Mouse (Mus musculus) left cerebral cortex, adult 2 months (tissue): Measurements from ENCODE around the gene Tmem190. TPM values are rescaled to one million over a fixed set of nuclear protein-coding genes. Genes with fewer than 3 reads are reported as not detected.

Experiments used
- DNase-seq, 2 experiments: peaks; one replicate each; pipeline ENCODE4 v3.0.0; 2021 to 2022; ENCODE audit warnings: low spot score in 2 of 2, mixed read lengths in 1 of 2; ENCODE audit errors: extremely low spot score in 1 of 2
- H3K27ac ChIP-seq: fragments of 200-600 bp; 2 replicates; pipeline ENCODE4 v1.8.1; 2022
- H3K4me3 ChIP-seq: fragments of 200-600 bp; 2 replicates; pipeline ENCODE4 v1.8.1; 2022
- CTCF ChIP-seq: fragments of 200-600 bp; IDR thresholded peaks from 2 replicates; pipeline ENCODE4 v1.8.1; 2022; ENCODE audit warnings: antibody characterized with exemption, mild to moderate bottlenecking, moderate library complexity
- intact Hi-C: fragments of 180-260 bp; cut with DNase I; formaldehyde crosslinking; loops from one replicate; pipeline ENCODE4 v1.15.1; 2025
- long read RNA-seq, 2 experiments: library from polyadenylated mRNA; stranded (forward); transcript quantifications; one replicate each; pipeline ENCODE4 v2.0.0; 2021; ENCODE audit warnings: borderline mapping rate in 2 of 2
- total RNA-seq, 2 experiments: library from RNA; stranded (reverse); gene quantifications; 2 replicates each; pipeline ENCODE4 v1.2.3; 2021

The Tmem190 gene
- not detected for total RNA-seq
- long read RNA-seq, experiment 1 = 0 reads
- long read RNA-seq, experiment 2 = 0 reads

DNA sequence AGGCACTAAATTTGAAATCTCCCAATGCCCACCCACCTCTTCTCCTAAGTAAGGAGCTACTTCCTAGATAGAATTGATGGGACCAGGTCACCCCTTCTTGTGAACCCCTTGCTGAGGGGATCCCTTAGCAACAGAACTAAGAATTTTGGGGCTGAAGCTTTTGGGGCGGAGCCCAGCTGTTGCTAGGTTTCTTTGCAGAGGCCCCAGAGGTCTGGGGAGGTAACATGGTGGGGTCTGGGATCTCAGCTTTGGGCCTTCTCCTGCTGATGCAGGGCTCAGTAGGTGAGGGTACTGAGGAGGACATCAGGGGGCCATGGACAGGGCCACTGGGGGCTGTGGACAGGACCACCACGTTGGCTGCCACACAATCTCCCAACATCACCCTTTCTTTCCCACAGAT, at the start of gene Tmem190, which contains the start of gene Il11:
Gene Tmem190 (plus strand): TSS at position 179 of the 400 bp plus-strand sequence.
Gene Il11 (minus strand): TSS at position 101 of the 400 bp plus-strand sequence.
- Histone ChIP-seq H3K27ac (no peak within 1 kb of the TSS), H3K4me3 (no peak within 1 kb of the TSS)
- intact Hi-C loops = no loop called here
- DNase-seq = no peak
- no peak for TF ChIP-seq CTCF

DNA sequence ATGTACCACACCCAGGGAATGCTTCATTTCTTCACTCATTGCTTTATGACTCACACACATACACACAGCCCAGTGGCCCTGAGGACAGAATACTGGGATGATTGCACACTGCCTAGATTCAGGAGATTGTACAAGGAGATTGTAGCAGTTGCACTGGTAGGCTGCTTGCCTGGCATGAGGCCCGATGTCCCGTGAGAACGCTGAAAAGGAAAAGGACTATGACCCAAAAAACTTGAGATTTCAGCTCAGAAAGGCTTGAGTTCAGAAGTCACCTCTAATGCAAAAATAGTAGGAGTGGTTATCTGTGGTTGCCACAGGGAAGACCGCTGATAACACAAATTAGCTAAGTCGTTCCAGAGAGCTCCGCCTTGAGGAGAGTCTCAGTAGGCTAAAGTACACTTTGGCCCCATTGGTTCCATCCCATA, 49.8 kb upstream of the Tmem190 start:
- no peak for DNase-seq
- Histone ChIP-seq H3K27ac (no peak overlapping the region), H3K4me3 (no peak overlapping the region)
- no peak for TF ChIP-seq CTCF
- intact Hi-C loops = no loop called here

DNA sequence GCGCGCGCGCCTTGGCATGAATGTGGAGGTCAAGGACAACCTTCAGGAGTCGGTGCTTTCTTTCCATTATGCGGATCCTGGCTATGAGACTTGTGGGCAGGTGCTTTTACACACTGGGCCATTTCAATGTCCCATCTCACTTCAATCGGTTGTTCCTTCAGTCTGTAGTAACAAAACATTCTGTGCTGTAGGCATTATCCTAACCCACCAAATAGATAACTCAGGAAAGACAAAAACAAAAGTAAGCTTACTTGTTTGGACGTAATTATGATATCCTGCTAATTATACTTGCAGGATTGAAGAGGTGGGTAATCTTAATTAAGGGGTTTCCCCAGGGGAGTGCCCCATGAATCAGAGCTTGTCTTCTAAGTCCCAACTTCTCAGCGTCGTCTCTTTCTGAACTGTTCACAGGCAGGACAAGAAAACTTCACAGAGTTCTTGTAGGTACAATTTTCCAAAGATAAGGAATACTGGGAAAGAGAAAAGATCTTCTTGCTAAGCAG, 43.6 kb upstream of the Tmem190 start:
- no peak for DNase-seq
- intact Hi-C loops = no loop called here
- no peak for TF ChIP-seq CTCF
- Histone ChIP-seq H3K4me3 (peak overlapping the region; percentile 40), H3K27ac (peak overlapping the region; percentile 72)

DNA sequence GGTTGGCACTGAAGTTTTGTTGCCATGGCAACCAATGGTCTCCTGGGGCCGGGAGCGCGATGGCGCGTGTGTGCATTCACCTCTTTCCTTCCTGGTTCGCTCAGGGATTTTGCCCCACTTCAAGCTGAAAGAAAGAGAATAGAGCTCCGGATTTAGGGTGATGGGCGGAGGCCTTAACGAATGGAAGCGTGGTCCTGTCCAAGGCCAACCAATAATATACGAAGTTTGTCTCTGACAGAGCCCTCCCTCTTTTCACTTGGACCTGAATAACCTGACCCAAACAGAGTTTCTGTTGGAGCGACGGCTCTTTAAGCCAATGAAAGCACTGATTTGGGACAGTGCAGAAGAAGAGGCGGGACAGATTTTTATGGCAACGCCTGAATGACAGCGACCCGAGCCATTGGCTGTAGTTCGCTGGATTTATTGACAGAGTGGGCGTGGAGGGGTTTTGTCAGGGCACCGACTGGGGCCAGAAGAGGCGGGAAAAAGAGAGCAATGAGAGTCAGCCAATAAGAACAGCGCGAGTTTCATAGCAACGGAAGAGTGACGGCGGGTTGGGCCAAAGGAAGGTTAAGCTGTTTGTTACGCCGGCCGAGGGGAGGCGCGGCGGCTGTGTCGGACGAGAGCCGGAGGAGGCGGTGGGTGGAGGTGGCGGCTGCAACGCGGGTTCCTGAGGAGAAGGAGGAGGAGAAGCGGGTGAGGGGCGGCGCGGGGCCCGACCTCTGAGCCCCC, 43.0 kb upstream of the Tmem190 start, which contains the start of gene Kmt5c:
Gene Kmt5c (plus strand): TSS at position 572 of the 732 bp plus-strand sequence.
- H3K4me3 ChIP-seq = peak within 1 kb of the TSS; percentile 84
- H3K27ac ChIP-seq = peak within 1 kb of the TSS; percentile 92
- TF ChIP-seq CTCF = peak; percentile 37
- intact Hi-C loops = loop anchor here (2.0 kb wide), 1 partner anchor 51 kb away; no protein-coding TSS in a partner anchor
- DNase-seq = peak; percentile 96 to 99

DNA sequence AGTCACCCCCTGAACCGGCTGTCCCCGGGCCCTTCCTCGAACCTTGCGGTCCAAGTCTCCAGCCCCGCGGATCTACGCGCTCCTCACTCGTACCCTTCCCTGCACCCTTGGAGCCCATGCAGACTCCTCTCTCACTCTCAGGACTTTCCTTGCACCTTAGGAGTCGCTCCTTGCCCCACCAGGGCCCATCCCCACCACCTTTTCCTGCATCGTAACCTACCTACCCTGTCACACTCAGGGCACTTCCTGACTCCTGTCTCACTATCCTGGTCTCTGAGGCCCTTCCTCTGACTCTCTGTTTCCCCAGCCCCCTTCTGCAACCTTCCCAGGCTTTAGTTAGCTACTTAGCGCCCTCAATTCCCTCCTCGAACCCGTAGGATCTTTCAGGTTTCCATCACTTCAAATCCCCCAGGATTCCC, 42.4 kb upstream of the Tmem190 start:
- intact Hi-C loops = loop anchor here (2.0 kb wide), 1 partner anchor 50 kb away; no protein-coding TSS in a partner anchor
- Histone ChIP-seq H3K27ac (peak overlapping the region; percentile 92), H3K4me3 (peak overlapping the region; percentile 84)
- no peak for TF ChIP-seq CTCF
- peak in 1 of 2 experiments; percentile 23 for DNase-seq

DNA sequence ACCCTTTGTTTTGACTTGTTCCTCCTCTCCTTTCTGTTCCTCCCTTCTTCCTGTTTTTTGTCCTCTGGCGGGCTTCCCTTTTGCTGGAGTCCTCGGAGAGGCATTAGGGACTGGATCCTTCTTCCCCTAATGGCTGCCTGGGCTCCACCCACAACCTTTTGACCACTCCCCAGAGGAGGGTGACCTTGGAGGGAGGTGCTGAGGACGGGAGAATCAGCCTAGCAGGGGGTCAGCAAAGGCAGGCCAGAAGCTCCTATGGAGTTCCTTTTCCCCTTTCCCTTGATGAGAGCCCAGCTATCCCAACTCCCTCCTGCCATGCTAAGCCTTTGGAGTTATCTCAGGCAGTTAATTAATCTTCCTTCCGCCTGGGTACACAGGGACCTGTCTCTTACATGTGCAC, 41.6 kb upstream of the Tmem190 start:
- TF ChIP-seq CTCF = no peak
- peak overlapping the region; percentile 92 for H3K27ac ChIP-seq
- no peak for DNase-seq
- H3K4me3 ChIP-seq = peak overlapping the region; percentile 84
- intact Hi-C loops = loop anchor here (2.0 kb wide), 1 partner anchor 50 kb away; no protein-coding TSS in a partner anchor

DNA sequence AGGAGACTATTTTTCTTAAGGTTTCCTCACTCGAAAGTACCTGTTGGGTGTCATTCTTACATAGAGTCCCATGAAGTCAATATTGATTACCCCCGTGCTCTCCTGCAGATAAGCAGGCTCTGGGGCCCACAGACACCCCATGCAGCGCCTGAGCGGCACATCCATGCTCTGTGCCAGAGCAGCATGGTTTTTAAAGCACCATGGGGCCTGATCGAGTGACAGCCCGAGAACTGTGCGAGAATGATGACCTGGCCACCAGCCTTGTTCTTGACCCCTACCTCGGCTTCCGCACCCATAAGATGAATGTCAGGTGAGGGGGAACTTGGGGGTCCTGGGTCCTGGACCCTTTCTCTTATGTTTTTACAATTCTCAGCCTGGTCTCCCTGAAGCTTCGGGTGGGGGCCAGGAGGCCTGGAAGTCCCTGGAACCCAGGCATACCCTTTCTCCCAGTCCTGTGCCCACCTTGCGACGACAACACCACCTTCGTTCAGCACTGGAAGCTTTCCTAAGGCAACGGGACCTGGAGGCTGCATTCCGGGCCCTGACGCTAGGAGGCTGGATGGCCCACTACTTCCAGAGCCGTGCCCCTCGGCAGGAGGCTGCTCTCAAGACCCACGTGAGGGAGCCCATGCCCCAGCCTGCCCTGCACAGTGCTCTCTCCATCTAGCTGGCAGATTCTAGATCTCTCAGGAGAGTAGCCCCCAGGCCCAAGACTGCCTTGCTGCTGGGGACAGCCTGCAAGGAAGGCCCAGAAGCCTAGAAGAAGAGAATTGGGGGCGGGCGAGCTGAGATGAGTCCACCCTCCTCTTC, 40.9 kb upstream of the Tmem190 start:
- Histone ChIP-seq H3K4me3 (peak overlapping the region; percentile 84), H3K27ac (peak overlapping the region; percentile 92)
- TF ChIP-seq CTCF = no peak
- DNase-seq = no peak
- intact Hi-C loops = loop anchor here (2.0 kb wide), 1 partner anchor 49 kb away; no protein-coding TSS in a partner anchor

DNA sequence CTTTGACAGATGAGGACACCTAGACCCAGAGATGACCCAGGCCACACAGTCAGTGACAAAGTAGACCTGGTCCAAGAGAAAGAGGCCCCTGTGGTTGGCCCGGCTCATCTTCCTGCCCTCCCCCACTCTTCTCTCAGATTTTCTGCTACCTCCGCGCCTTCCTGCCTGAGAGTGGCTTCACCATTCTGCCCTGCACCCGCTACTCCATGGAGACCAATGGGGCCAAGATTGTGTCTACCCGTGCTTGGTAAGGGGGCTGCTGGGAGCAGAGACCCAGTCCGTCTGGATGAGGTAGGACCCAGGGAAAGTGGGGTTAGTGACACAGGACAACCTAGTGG, 40.3 kb upstream of the Tmem190 start:
- intact Hi-C loops = no loop called here
- Histone ChIP-seq H3K27ac (no peak overlapping the region), H3K4me3 (no peak overlapping the region)
- no peak for TF ChIP-seq CTCF
- no peak for DNase-seq

DNA sequence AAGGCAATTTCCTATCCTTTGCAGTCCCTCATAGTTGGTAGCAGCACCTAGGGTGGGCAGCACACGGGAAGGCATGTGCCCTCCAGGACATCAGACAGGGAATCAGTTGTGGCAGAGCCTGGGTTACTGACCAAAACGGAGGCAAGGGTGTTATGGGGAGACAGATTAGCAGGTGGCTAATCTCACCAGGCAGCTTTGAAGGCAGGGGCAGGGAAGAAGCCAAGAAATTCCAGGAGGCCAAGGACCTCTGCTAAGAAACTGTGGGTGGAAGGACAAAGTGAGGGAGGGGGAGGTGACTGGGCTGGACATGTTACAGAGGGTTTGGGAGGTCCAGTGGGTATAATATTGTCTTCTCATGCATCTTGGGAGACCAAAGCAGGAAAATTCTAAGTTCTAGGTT, 39.4 kb upstream of the Tmem190 start:
- no peak overlapping the region for H3K27ac ChIP-seq
- H3K4me3 ChIP-seq = no peak overlapping the region
- intact Hi-C loops = no loop called here
- no peak for DNase-seq
- TF ChIP-seq CTCF = no peak

DNA sequence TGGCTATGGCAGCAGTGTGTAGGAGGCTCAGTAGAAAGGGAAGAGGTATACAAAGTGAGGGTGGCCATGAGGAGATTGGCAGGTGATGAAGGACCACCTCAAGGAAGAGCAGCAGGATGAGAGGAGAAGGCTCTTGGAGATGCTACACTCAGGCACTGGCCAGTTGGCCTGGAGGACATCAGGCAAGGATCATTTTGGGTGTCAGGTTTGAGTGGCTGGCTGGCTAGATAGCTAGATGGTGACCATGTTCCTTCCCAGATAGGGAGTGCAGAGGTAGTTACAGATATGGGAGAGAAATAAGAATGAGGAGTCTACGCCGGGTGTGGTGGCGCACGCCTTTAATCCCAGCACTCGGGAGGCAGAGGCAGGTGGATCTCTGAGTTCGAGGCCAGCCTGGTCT, 37.9 kb upstream of the Tmem190 start:
- intact Hi-C loops = no loop called here
- H3K27ac ChIP-seq = no peak overlapping the region
- TF ChIP-seq CTCF = no peak
- no peak for DNase-seq
- no peak overlapping the region for H3K4me3 ChIP-seq

DNA sequence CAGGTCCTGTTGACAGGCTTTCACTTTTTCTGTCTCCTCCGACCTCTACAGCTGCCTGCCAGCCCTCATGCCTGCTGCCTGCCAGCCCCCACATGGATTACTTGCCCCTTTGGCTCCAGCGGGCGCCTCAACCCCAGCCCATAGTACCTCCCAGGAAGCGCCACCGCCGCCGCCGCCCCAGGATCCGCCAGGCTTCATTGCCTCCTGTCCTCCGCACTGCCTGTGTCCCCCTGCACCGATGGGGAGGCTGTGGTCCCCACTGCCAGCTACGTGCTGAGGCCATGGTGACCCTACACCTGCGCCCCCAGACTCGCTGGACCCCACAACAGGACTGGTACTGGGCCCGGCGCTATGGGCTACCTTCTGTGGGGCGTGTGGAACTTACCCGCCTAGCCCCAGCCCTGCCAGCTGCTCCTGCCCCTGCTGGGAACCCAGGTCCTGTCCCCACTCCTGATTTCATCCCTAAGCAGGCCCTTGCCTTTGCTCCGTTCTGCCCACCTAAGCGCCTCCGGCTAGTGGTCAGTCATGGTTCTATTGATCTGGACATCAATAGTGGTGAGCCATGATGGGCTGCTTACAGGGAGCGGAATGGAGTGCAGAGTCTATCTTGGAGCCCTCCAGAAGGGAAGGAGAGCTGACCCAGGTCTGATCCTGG, 36.3 kb upstream of the Tmem190 start:
- Histone ChIP-seq H3K4me3 (no peak overlapping the region), H3K27ac (no peak overlapping the region)
- no peak for DNase-seq
- no peak for TF ChIP-seq CTCF
- intact Hi-C loops = no loop called here
